Mouse (Mus musculus) MEL (cell line): ENCODE results near the gene Tpx2.

Source experiments
- CHD1 ChIP-seq: IDR thresholded peaks from 2 replicates; pipeline ENCODE4 v1.6.1; 2012; ENCODE audit warnings: low read depth, mild to moderate bottlenecking, inconsistent platforms, low read length, improper control_type of control experiment
- CHD2 ChIP-seq: IDR thresholded peaks from 2 replicates; pipeline ENCODE4 v1.6.1; 2011; ENCODE audit warnings: low read length, improper control_type of control experiment
- CTCF ChIP-seq, 3 experiments: IDR thresholded peaks in 2 of 3; conservative IDR thresholded peaks in 1 of 3; 2 replicates each; pipeline ENCODE4 v1.5.1; 2011 to 2012; ENCODE audit warnings: low read length in 3 of 3, low read depth in 2 of 3, mild to moderate bottlenecking in 2 of 3, improper control_type of control experiment in 1 of 3, inconsistent platforms in 1 of 3, mixed read lengths in 1 of 3, moderate library complexity in 1 of 3; ENCODE audit not compliant: control insufficient read depth in 1 of 3, insufficient read depth in 1 of 3, poor library complexity in 1 of 3, severe bottlenecking in 1 of 3
- EP300 ChIP-seq, 2 experiments: IDR thresholded peaks; 2 replicates each; pipeline ENCODE4 v1.6.1; 2011; ENCODE audit warnings: improper control_type of control experiment in 2 of 2, low read length in 2 of 2, low read depth in 1 of 2, mild to moderate bottlenecking in 1 of 2
- JUND ChIP-seq: IDR thresholded peaks from 2 replicates; pipeline ENCODE4 v1.6.1; 2011; ENCODE audit warnings: low read depth, mild to moderate bottlenecking, improper control_type of control experiment, low read length
- MAX ChIP-seq: IDR thresholded peaks from 2 replicates; pipeline ENCODE4 v1.6.1; 2011; ENCODE audit warnings: low read length, improper control_type of control experiment
- NELFE ChIP-seq: IDR thresholded peaks from 2 replicates; pipeline ENCODE4 v1.6.1; 2011; ENCODE audit warnings: low read depth, low read length, improper control_type of control experiment
- POLR2A ChIP-seq, 2 experiments: IDR thresholded peaks; 2 replicates each; pipeline ENCODE4 v1.6.1; 2011 to 2012; ENCODE audit warnings: low read length in 2 of 2, mild to moderate bottlenecking in 2 of 2, control low read depth in 1 of 2, improper control_type of control experiment in 1 of 2, low read depth in 1 of 2, moderate library complexity in 1 of 2; ENCODE audit not compliant: control insufficient read depth in 1 of 2, insufficient read depth in 1 of 2, poor library complexity in 1 of 2
- USF2 ChIP-seq, 2 experiments: IDR thresholded peaks; 2 replicates each; pipeline ENCODE4 v1.6.1; 2011 to 2012; ENCODE audit warnings: improper control_type of control experiment in 2 of 2, low read length in 2 of 2, borderline replicate concordance in 1 of 2, inconsistent platforms in 1 of 2, low read depth in 1 of 2, mild to moderate bottlenecking in 1 of 2; ENCODE audit not compliant: insufficient read depth in 1 of 2

GRCm38 (mm10) chr2:152915453-152915852 lies 67.7 kb downstream of the Tpx2 start:
- no peak for TF ChIP-seq NELFE
- TF ChIP-seq CTCF (IDR thresholded peaks at IDR 0.05 in 2 of 3, conservative IDR thresholded peaks at IDR 0.05 in 1 of 3; ENCODE audit: control insufficient read depth in 1 of 3, insufficient read depth in 1 of 3, low read depth in 2 of 3, low read length in 3 of 3, poor library complexity in 1 of 3, severe bottlenecking in 1 of 3) = no peak
- no peak for TF ChIP-seq MAX
- TF ChIP-seq USF2 (IDR thresholded peaks at IDR 0.05; ENCODE audit: borderline replicate concordance in 1 of 2, insufficient read depth in 1 of 2, low read depth in 1 of 2, low read length in 2 of 2) = no peak
- no peak for TF ChIP-seq EP300 (IDR thresholded peaks at IDR 0.05; ENCODE audit: low read depth in 1 of 2, low read length in 2 of 2)
- no peak for TF ChIP-seq JUND
- TF ChIP-seq POLR2A (IDR thresholded peaks at IDR 0.05; ENCODE audit: control insufficient read depth in 1 of 2, insufficient read depth in 1 of 2, low read depth in 1 of 2, low read length in 2 of 2, poor library complexity in 1 of 2) = no peak
- no peak for TF ChIP-seq CHD1
- TF ChIP-seq CHD2 = no peak
